Mouse (Mus musculus) stomach, embryonic 14.5 days (tissue): Measurements from ENCODE around the gene Bik. TPM values are rescaled to one million over a fixed set of nuclear protein-coding genes. Genes with fewer than 3 reads are reported as not detected.

ENCODE experiments used
- ATAC-seq: fragments of 200-750 bp; cut with Nextera tagmentation; 2 replicates; pipeline ENCODE4 v1.8.0; 2017; ENCODE audit warnings: low read depth, moderate TSS enrichment; ENCODE audit not compliant: insufficient number of reproducible peaks, insufficient read depth, low FRiP score
- H3K27ac ChIP-seq: fragments of 300-500 bp; sonication (generic); 2 replicates; pipeline ENCODE4 v1.5.1; 2014; ENCODE audit warnings: mild to moderate bottlenecking, low read length, moderate library complexity, mixed read lengths
- H3K27me3 ChIP-seq: fragments of 300-500 bp; sonication (generic); 2 replicates; pipeline ENCODE4 v1.6.1; 2014; ENCODE audit warnings: low read length, control low read depth, mixed read lengths; ENCODE audit not compliant: control insufficient read depth, insufficient read depth
- H3K36me3 ChIP-seq: fragments of 300-500 bp; sonication (generic); 2 replicates; pipeline ENCODE4 v1.6.1; 2014; ENCODE audit warnings: mild to moderate bottlenecking, control low read depth, low read length, moderate library complexity, mixed read lengths; ENCODE audit not compliant: control insufficient read depth, insufficient read depth
- H3K4me1 ChIP-seq: fragments of 300-500 bp; sonication (generic); 2 replicates; pipeline ENCODE4 v1.6.1; 2014; ENCODE audit warnings: low read length, control low read depth, mixed read lengths; ENCODE audit not compliant: control insufficient read depth, insufficient read depth
- H3K4me2 ChIP-seq: fragments of 300-500 bp; sonication (generic); replicated peaks from 2 replicates; pipeline ENCODE4 v1.6.1; 2014; ENCODE audit warnings: low read depth, low read length, control low read depth
- H3K4me3 ChIP-seq: fragments of 300-500 bp; sonication (generic); 2 replicates; pipeline ENCODE4 v1.5.1; 2014; ENCODE audit warnings: low read depth, low read length, control low read depth
- H3K9ac ChIP-seq: fragments of 300-500 bp; sonication (generic); replicated peaks from 2 replicates; pipeline ENCODE4 v1.6.1; 2014; ENCODE audit warnings: low read depth, mild to moderate bottlenecking, control low read depth, low read length, moderate library complexity, mixed read lengths
- H3K9me3 ChIP-seq: fragments of 300-500 bp; sonication (generic); 2 replicates; pipeline ENCODE4 v1.6.1; 2016; ENCODE audit warnings: low read depth, low read length, control low read depth; ENCODE audit not compliant: control insufficient read depth
- WGBS: fragments of 180-500 bp; shearing (Covaris S2); extraction: QIAGEN DNeasy Blood & Tissue Kit; methylation state at CpG from one replicate; pipeline ENCODE4 v1.1.7; 2014; 5-methylcytosine and 5-hydroxymethylcytosine counted together
- polyA plus RNA-seq: library from polyadenylated mRNA; unstranded; fragments of >200 nt; fragmentation: Nextera tagmentation; extraction: Ambion mirVana; gene quantifications from 2 replicates; pipeline ENCODE4 v1.2.1, GENCODE M21; 2014

The Bik gene
- polyA plus RNA-seq, 1 experiment from 2014 or later = 8.9 TPM

DNA sequence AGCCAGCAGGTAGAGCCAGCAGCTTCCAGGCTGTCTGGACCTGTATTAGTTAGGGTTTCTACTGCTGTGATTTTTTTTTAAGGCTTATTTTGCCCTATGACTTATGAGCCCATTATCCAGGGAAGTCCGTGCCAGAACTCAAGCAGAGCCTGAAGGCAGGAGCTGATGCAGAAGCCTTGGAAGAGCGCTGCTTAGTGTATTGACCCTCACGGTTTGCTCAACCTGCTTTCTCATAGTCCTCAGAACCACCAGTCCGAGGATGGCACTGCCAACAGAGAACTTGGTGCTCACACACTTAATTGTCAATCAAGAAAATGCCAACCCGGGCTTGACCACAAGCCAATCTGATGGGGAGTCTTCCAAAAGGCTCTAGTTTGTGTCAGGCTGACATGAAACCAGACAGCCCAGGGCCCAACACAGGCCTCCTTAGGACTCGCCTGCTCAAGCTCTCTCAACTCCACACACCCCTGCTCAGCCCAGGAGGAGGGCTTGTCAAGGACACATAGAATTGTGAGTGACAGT, 5.7 kb upstream of the Bik start:
- Histone ChIP-seq H3K4me3 (no peak overlapping the region), H3K4me2 (no peak overlapping the region), H3K27ac (no peak overlapping the region), H3K27me3 (peaks cover 5% of the 10 kb centered on the region; the same call in 1 of the 2 replicates), H3K36me3 (no peaks in the 10 kb centered on the region), H3K4me1 (peaks cover 6% of the 10 kb centered on the region; the same call in 1 of the 2 replicates), H3K9ac (no peak overlapping the region), H3K9me3 (no peaks in the 10 kb centered on the region; the same call in 1 of the 2 replicates)
- ATAC-seq = no peak
- WGBS = 79% methylated on average over 6 of the region's 6 CpGs

DNA sequence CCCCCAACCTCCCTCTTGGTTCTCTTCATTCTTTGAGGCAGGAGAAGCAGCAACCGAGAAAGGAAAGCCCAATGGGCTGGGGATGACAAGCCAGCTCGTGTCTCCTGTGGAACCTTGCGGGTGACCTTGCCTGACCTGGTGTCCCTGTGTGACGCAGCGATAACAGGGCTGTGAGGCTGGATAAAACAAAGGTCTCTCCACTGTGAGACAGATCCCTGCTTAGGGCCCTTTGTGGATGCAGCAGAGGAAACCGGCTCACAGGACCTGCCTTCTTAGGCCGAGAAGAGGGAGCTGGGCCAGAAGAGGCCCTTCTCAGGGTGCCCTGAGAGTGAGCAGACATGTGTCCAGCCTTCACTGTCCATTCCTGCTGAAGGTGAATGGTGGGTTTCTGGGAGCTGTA, 3.5 kb upstream of the Bik start:
- Histone ChIP-seq H3K27me3 (peaks cover 22% of the 10 kb centered on the region), H3K27ac (no peak overlapping the region), H3K4me1 (peaks cover 8% of the 10 kb centered on the region; the same call in 1 of the 2 replicates), H3K9ac (no peak overlapping the region), H3K9me3 (no peaks in the 10 kb centered on the region), H3K4me2 (no peak overlapping the region), H3K36me3 (no peaks in the 10 kb centered on the region), H3K4me3 (no peak overlapping the region)
- 29% methylated on average over 7 of the region's 7 CpGs for WGBS
- no peak for ATAC-seq

DNA sequence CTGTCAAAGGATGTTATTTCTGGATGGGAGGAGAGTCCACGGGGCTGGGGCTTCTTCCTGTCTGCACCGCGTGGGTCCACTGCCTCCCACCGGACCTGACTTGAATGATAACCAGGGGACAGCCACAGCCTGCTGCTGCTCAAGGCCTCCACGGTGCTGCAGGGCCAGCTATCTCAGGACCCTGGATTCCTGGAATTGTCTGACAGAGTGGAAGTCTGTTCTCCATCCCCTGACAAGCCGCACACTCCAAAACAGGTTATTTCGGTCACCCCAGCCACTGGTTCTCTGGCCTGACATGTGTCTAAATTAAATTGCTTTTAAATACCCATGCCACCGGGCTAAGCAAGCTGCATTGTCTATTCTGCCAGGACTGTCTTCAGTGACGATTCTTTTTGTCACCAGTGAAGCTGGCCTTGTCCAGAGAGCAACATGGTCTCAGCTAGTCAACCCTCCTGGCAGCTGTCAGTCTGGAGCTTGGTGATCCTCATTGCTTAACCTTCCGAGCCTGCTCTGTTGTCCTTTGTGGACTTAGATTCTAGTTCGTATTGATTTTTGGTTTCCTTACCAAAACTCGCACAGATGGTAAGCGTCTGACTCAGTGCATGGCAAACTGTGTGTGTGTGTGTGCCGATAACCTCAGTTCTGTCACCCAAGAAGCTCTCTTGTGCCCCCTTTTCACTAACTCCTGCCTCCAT, 2.9 kb upstream of the Bik start:
- peaks cover 22% of the 10 kb centered on the region for H3K27me3 ChIP-seq
- H3K4me1 ChIP-seq = peaks cover 8% of the 10 kb centered on the region; the same call in 1 of the 2 replicates
- no peak overlapping the region for H3K4me2 ChIP-seq
- H3K36me3 ChIP-seq = no peaks in the 10 kb centered on the region
- WGBS = 43% methylated on average over 14 of the region's 14 CpGs
- H3K9me3 ChIP-seq = no peaks in the 10 kb centered on the region
- no peak for ATAC-seq
- H3K9ac ChIP-seq = no peak overlapping the region
- H3K27ac ChIP-seq = no peak overlapping the region
- H3K4me3 ChIP-seq = no peak overlapping the region

DNA sequence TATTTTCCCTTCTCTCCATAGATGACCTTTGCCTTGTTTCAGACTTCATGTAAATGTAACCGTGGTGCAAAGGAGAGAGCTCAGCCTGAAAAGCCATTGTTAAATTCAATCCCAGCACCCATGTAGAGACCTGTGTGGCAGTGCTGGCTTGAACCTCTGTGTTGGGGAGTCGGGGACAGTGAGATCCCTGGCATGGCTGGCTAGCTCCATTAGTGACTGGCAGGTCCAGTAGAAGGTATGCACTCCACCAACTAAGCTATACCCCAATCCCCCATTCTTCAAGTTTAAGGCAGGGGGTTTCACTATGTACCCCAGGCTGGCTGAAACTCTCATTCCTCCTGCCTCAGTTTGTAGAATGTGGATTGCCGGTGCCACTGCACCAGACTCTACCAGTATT, 2.3 kb upstream of the Bik start:
- Histone ChIP-seq H3K36me3 (no peaks in the 10 kb centered on the region), H3K27me3 (peaks cover 22% of the 10 kb centered on the region), H3K4me1 (peaks cover 8% of the 10 kb centered on the region; the same call in 1 of the 2 replicates), H3K27ac (no peak overlapping the region), H3K4me2 (no peak overlapping the region), H3K9me3 (no peaks in the 10 kb centered on the region), H3K9ac (no peak overlapping the region), H3K4me3 (no peak overlapping the region)
- no peak for ATAC-seq
- 77% methylated on average over 3 of the region's 3 CpGs for WGBS

DNA sequence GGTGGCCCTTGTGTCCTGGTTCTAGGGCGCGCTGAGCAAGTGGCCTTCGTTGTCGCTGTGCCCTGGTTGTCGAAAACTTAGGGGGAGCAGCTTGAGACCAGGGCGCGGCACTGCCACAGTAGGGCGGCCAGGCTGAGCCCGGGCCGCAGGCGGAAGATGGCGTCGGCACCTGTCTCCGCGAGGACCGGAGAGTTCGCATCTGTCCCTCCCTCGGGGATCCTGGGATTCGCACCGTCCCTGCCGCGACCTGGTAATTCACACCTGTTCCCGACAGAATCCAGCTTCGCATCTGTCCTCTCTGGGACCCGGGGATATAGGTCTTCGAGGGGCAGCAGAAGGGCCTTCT, 403 bp downstream of the Bik start:
- Histone ChIP-seq H3K4me2 (peak overlapping the region; percentile 93), H3K27me3 (peaks cover 22% of the 10 kb centered on the region), H3K4me1 (peaks cover 8% of the 10 kb centered on the region; the same call in 1 of the 2 replicates), H3K4me3 (peak overlapping the region; percentile 49), H3K9ac (peak overlapping the region; percentile 33; the same call in 1 of the 2 replicates), H3K27ac (no peak overlapping the region), H3K36me3 (no peaks in the 10 kb centered on the region), H3K9me3 (no peaks in the 10 kb centered on the region)
- ATAC-seq = peak; percentile 21; the same call in 1 of the 2 replicates
- 1% methylated on average over 26 of the region's 26 CpGs for WGBS

DNA sequence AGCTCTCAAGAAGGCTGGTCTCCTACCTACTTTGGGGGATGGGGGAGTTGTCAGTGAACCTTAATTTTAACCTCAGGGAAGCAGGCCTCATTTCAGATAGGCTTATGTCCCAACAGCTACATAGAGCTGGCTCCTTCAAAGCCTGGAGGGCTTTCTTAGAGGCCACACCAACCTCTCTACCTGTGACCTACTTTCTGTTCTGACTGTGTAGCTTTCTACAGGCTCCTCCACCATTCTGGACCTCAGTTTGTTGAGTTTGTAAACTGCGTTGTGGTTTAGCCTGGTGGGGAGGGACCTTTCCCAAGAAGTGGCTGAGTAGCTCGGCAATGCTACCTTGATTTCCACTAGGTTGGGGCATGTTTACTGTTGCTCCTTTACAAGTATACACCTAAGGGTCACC, 1.1 kb downstream of the Bik start:
- H3K4me3 ChIP-seq = no peak overlapping the region; the same call in 1 of the 2 replicates
- no peak for ATAC-seq
- no peaks in the 10 kb centered on the region for H3K9me3 ChIP-seq
- H3K4me1 ChIP-seq = peaks cover 8% of the 10 kb centered on the region; the same call in 1 of the 2 replicates
- H3K4me2 ChIP-seq = no peak overlapping the region
- H3K9ac ChIP-seq = no peak overlapping the region
- H3K36me3 ChIP-seq = no peaks in the 10 kb centered on the region
- no peak overlapping the region for H3K27ac ChIP-seq
- 73% methylated on average over 2 of the region's 2 CpGs for WGBS
- peaks cover 22% of the 10 kb centered on the region for H3K27me3 ChIP-seq

DNA sequence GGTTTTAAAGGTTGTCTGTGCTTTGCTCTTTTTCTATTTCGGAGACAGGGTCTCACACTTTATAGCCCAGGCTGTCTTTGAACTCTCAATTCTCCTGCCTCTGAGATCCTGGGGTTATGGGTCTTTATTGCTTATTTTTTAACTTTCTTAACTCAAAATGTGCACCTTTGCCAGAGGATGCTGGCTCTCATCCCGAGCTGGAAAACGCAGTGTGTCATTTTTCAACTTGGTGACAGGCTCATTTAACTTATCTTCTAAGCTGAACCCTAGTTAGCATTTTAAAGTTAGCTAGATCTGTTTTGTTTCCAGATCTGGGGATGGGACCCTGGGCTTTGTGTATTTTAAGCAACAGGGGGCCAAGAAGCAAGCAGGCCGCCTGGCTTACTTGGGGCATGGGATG, 2.2 kb downstream of the Bik start:
- Histone ChIP-seq H3K27me3 (peaks cover 22% of the 10 kb centered on the region), H3K36me3 (no peaks in the 10 kb centered on the region), H3K4me3 (no peak overlapping the region), H3K9ac (no peak overlapping the region), H3K4me2 (no peak overlapping the region), H3K27ac (no peak overlapping the region), H3K9me3 (no peaks in the 10 kb centered on the region), H3K4me1 (peaks cover 2% of the 10 kb centered on the region; the same call in 1 of the 2 replicates)
- no peak for ATAC-seq
- 42% methylated on average over 4 of the region's 4 CpGs for WGBS

DNA sequence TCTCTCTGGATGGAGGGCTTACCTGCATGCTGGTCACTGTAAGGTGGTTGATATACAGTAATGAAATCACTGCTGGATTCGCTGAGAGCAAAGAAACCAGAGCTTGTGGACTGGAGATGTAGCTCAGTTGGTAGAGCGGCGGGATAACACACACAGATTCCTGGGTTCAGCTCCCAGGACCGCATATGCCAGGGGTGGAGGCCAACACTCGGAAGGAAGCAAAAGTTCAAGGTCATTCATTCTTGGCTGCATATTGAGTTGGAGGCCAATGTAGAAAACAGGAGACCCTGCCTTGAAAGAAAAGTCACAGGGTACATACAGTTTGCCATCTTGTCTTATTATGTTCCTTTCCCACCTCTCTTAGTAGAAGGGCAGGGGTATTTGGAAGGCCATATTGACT, 3.1 kb downstream of the Bik start:
- Histone ChIP-seq H3K4me2 (no peak overlapping the region), H3K4me1 (peaks cover 2% of the 10 kb centered on the region; the same call in 1 of the 2 replicates), H3K4me3 (no peak overlapping the region), H3K9me3 (no peaks in the 10 kb centered on the region), H3K27ac (no peak overlapping the region), H3K9ac (no peak overlapping the region), H3K27me3 (peaks cover 22% of the 10 kb centered on the region), H3K36me3 (no peaks in the 10 kb centered on the region)
- 79% methylated on average over 5 of the region's 5 CpGs for WGBS
- ATAC-seq = no peak
